Mouse (Mus musculus) R1 (cell line): ENCODE data around the gene Exoc3l.

Source experiments
- DNase-seq: peaks from one replicate; pipeline ENCODE4 v3.0.0-alpha.2; 2018; ENCODE audit warnings: low read depth, low spot score

Gene Exoc3l

GRCm38 (mm10) chr8:105295895-105296573, at the start of gene Exoc3l:
Exoc3l (minus strand) TSS chr8:105296101.
- DNase-seq, result peak; percentile 86

- no peak for DNase-seq
These were observed 49.4 kb upstream of the Exoc3l start for GRCm38 (mm10) chr8:105345061-105345975.

- DNase-seq, result no peak
These were observed 48.1 kb upstream of the Exoc3l start for GRCm38 (mm10) chr8:105343791-105344574.

- no peak for DNase-seq
These were observed 46.9 kb upstream of the Exoc3l start for GRCm38 (mm10) chr8:105342768-105343167.

- DNase-seq, result no peak
These were observed 45.5 kb upstream of the Exoc3l start for GRCm38 (mm10) chr8:105341399-105341798.

DNA sequence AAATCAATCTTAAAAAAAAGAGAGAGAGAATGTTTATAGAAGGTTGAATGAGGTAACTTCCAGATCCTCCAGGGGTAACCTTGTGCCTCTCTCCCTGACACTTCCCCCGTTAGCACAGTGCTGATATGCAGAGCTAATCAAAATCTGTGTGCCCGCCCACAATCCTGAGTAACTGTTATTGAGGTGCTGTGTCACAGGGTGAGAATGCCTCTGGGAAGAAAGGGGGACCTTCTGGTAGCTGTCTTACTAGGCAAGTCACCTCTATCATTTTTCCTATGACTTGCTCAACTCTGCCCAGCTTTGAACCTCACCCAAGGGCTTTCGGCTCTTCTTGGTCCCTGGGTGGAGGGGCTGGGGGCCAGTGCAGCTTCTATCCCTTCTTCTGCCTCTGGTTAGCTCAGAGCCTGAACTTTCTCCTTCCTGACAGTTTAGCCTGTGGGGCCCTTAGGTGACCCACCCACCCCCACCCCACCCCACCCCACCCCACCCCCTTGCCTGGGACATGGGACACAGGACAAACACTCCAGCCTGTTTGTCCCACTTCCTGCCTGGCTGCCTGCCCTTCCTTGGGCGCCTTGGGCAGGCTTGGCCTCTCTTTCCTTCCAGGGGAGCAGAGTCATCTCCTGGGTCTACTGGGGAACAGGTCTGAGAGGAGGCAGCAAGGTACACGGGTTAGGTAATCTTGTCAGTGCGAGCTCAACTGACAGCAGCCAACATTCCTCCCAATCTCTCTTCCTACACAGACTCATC, 44.2 kb upstream of the Exoc3l start:
- DNase-seq, result no peak

DNA sequence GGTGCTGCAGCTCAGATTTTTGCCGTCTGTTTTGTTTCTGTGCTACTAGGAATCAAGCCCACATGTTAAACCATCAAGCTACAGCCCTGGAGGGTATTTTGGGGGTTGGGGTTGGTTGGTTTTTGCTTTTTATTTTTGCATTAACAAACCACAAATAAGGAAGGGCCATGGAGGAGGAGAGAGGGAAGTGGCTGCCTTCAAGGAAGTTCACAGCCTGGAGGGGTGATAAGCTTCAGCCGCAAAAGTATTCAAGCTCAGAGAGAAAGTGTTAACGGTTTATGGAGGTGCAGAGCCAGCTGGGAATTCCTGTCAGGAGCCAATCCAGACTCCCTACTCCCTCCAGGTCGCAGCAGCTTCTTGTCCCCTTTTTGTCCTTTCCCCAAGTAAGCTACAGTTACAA, 43.1 kb upstream of the Exoc3l start:
- no peak for DNase-seq

GRCm38 (mm10) chr8:105336373-105337130, 40.7 kb upstream of the Exoc3l start:
- peak; percentile 84 for DNase-seq

DNA sequence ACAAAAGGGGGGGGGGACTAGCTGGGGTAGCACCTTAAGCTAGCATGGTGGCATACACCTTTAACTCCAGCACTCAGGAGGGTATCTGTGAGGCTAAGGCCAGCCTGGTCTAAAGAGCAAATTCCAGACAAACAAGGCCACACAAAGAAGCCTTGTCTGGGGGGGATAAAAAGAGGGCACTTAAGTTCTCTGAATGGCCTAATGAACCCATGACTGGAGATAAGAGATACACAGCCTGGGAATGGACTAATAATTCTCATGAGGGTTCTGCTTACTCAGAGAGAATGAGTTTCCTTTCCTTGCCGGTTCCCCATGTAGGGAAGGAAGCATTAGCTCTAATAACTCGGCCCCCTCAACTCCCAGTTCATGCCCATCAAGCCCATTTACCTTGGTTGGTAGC, 36.6 kb upstream of the Exoc3l start:
- no peak for DNase-seq

DNA sequence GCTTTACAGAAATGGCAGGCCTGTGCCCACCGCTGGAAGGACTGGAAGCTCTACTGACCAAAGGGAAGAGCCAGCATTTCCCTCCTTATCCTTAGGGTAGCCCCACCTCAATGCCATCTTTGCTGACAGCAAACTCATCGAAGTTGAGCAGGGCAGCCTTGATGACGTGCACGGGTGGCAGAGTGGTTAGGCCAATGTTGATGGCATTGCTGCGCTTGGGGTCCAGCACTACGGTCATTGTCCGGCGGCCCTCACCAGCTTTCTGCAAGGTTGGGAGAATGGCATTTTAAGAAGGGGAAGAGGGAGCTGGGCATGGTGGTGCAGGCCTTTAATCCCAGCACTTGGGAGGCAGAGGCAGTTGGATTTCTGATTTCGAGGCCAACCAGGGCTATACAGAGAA, 36.0 kb upstream of the Exoc3l start:
- no peak for DNase-seq

GRCm38 (mm10) chr8:105331469-105331868, 35.6 kb upstream of the Exoc3l start:
- DNase-seq, result no peak

GRCm38 (mm10) chr8:105330325-105330724, 34.4 kb upstream of the Exoc3l start:
- DNase-seq, result no peak

GRCm38 (mm10) chr8:105326968-105327367, 31.1 kb upstream of the Exoc3l start:
- no peak for DNase-seq

DNA sequence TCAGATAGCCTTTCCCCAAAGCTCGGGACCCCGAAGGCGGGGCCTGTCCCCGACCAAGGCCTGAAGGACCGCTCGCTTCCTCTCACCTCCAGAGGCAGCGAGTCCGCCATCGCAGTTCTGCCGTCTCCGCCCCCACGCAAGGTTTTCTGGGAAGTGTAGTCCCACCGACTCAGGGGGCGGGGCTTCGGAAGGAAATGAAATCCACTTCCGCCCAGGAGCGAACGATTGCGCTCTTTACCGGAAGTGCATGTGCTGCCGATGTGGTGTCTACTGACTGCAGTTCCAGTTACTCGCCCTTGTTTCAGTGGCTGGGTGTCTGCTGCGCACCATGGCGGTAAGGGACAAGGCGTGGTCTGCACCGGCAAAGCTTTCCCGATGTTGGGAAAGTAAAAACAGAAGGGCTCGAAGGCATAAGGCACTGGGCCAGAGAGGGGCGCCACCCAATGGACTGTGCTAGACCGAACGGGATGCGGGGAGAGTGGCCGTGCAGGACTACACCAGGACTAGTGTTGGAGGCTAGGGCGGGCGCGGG, 30.3 kb upstream of the Exoc3l start, which contains the start of the genes Lrrc29 and Tmem208:
Gene Lrrc29 (minus strand): TSS at position 138 of the 532 bp plus-strand sequence.
Gene Tmem208 (plus strand): TSS at position 214 of the 532 bp plus-strand sequence.
- peak; percentile 99 for DNase-seq

- DNase-seq, result no peak
These were observed 29.8 kb upstream of the Exoc3l start for GRCm38 (mm10) chr8:105325641-105326093.

DNA sequence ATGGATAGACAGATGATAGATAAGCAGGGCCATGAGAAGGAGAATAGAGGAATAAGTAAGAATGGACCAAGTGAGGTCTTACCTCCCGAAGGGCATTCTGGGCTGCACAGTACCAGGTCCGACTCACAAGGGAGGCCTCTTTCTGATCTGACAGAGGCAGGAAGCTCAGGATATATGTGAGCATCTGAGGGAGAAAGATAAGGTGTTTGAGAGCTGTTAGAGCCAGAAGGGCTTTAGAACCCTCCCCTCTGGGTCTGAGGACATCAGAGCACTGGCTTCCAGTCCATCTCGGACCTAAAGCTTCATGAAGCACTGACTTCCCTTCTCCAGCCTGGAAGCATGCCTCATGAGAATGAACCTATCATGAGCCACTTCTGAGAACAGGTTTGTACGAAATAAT, 27.3 kb upstream of the Exoc3l start:
- no peak for DNase-seq

- no peak for DNase-seq
These were observed 22.8 kb upstream of the Exoc3l start for GRCm38 (mm10) chr8:105318662-105319190.

DNA sequence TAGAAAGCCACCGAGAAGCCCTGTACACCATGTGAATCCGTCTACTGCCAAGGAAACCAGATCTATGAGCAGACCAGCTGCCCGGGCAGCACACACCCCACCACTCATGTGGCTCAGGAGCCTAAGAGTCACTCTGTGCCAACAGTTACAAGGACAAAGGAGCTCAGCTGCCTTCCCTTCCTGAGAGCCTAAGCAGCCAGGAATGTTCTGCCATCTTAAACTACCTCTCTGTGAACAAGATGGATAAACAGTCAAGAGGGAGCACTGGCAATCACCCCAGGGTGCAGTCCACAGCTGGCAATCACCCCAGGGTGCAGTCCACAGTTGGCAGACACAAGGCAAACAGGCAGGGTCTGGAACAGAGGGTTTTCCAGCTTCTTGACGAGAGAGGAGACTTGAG, 22.0 kb upstream of the Exoc3l start:
- no peak for DNase-seq

- no peak for DNase-seq
These were observed 19.3 kb upstream of the Exoc3l start for GRCm38 (mm10) chr8:105315073-105315769.
